Mouse (Mus musculus) brain, embryonic 18.5 days (tissue): ENCODE results near the gene Dbr1.
A peak's percentile ranks its signal among the peaks of the same experiment; 100 is the strongest.
"Not testable (repeated sequence)": the region's sequence is repeated elsewhere in the genome, so short reads cannot be mapped to it uniquely, and the experiment has no call there.

ENCODE experiments used
- DNase-seq: peaks from one replicate; pipeline ENCODE4 v3.0.0-alpha.2; 2012; ENCODE audit warnings: low read depth, low spot score

The Dbr1 gene

GRCm38 (mm10) chr9:99575677-99576480, at the start of gene Dbr1:
Dbr1 (plus strand) TSS chr9:99575799.
- DNase-seq: peak; percentile 82

GRCm38 (mm10) chr9:99531865-99532264, 43.7 kb upstream of the Dbr1 start:
- no peak for DNase-seq

- no peak for DNase-seq
Measured at GRCm38 (mm10) chr9:99546259-99546658, 29.3 kb upstream of the Dbr1 start.

- DNase-seq: no peak
Measured at GRCm38 (mm10) chr9:99552068-99552467, 23.5 kb upstream of the Dbr1 start.

- no peak for DNase-seq
Measured at GRCm38 (mm10) chr9:99553049-99553448, 22.6 kb upstream of the Dbr1 start.

- no peak for DNase-seq
Measured at GRCm38 (mm10) chr9:99554052-99554451, 21.5 kb upstream of the Dbr1 start.

- DNase-seq: no peak
Measured at GRCm38 (mm10) chr9:99555253-99555652, 20.3 kb upstream of the Dbr1 start.

- no peak for DNase-seq
Measured at GRCm38 (mm10) chr9:99557580-99558300, 17.9 kb upstream of the Dbr1 start.

- DNase-seq: no peak
Measured at GRCm38 (mm10) chr9:99558824-99559556, 16.6 kb upstream of the Dbr1 start.

- no peak for DNase-seq
Measured at GRCm38 (mm10) chr9:99559557-99559904, 16.1 kb upstream of the Dbr1 start.

GRCm38 (mm10) chr9:99560389-99560788, 15.2 kb upstream of the Dbr1 start:
- no peak for DNase-seq

GRCm38 (mm10) chr9:99563714-99564113, 11.9 kb upstream of the Dbr1 start:
- DNase-seq: no peak

GRCm38 (mm10) chr9:99568023-99568346, 7.6 kb upstream of the Dbr1 start:
- DNase-seq: no peak

- DNase-seq: peak; percentile 68
Measured at GRCm38 (mm10) chr9:99568347-99569070, 7.1 kb upstream of the Dbr1 start, which contains the start of gene Armc8. Armc8 (minus strand) TSS chr9:99568899.

GRCm38 (mm10) chr9:99569071-99569397, 6.6 kb upstream of the Dbr1 start:
- no peak for DNase-seq

GRCm38 (mm10) chr9:99580655-99581054, 5.1 kb downstream of the Dbr1 start:
- no peak for DNase-seq

- DNase-seq: no peak
Measured at GRCm38 (mm10) chr9:99587505-99588202, 12.1 kb downstream of the Dbr1 start.

GRCm38 (mm10) chr9:99591144-99591543, 15.5 kb downstream of the Dbr1 start:
- no peak for DNase-seq

- not testable (repeated sequence) for DNase-seq
Measured at GRCm38 (mm10) chr9:99599127-99599526, 23.5 kb downstream of the Dbr1 start.

- DNase-seq: no peak
Measured at GRCm38 (mm10) chr9:99603566-99603965, 28.0 kb downstream of the Dbr1 start.

GRCm38 (mm10) chr9:99612202-99612601, 36.6 kb downstream of the Dbr1 start, which contains the start of gene A4gnt:
A4gnt (plus strand) TSS chr9:99612502.
- no peak for DNase-seq
